Comparison of ENCODE assay signal across 17 mouse cellular contexts in genomic region chr6:143148868-143149267, GRCm38 (mm10). TPM values are rescaled to one million over a fixed set of nuclear protein-coding genes. Genes with fewer than 3 reads are reported as not detected.
A peak's percentile ranks its signal among the peaks of the same experiment; 100 is the strongest.
DNase-seq lines count a peak whose midpoint lies in the region; ATAC-seq and TF ChIP-seq lines count a peak whose summit lies in the region.
"Had no signal": no experiment of that assay in that cellular context is flagged by ENCODE, and none has a peak within 500 bp of the region (broad histone marks: within the 10 kb centered on the region; RNA-seq: fewer than 3 reads in every experiment).

No protein-coding gene starts in this region.

- no peaks in the 10 kb centered on the region for H3K36me3 ChIP-seq in liver, postnatal 0 days (replicated peaks; ENCODE audit: insufficient read depth, low read length)
- H3K36me3 ChIP-seq in embryonic facial prominence, embryonic 10.5 days (replicated peaks), result no peaks in the 10 kb centered on the region
- H3K36me3 ChIP-seq: hindbrain, embryonic 12.5 days; lung, embryonic 15.5 days; stomach, embryonic 15.5 days had no signal

- H3K27me3 ChIP-seq in liver, postnatal 0 days (ENCODE audit: insufficient read depth, low read length), result no peaks in the 10 kb centered on the region
- H3K27me3 ChIP-seq in embryonic facial prominence, embryonic 10.5 days (replicated peaks; ENCODE audit: low read depth, poor library complexity, severe bottlenecking), result peaks cover 4% of the 10 kb centered on the region; the same call in 1 of the 2 replicates
- H3K27me3 ChIP-seq: hindbrain, embryonic 12.5 days; lung, embryonic 15.5 days; stomach, embryonic 15.5 days had no signal

- DNase-seq in adrenal gland, adult 8-10 months, result peak; percentile 38
- no peak for DNase-seq in adrenal gland, postnatal 4 days (ENCODE audit: low spot score in 2 of 2)
- peak; percentile 33 to 54 for DNase-seq in spleen, postnatal 36 days (ENCODE audit: low spot score in 2 of 2)
- no peak for DNase-seq in spleen, adult 18-20 months
- no peak for DNase-seq in liver, postnatal 0 days
- DNase-seq in right cerebral cortex, postnatal 36 days (ENCODE audit: low spot score in 2 of 2), result no peak
- no peak for DNase-seq in embryonic facial prominence, embryonic 10.5 days (ENCODE audit: low spot score)
- DNase-seq: cerebellum, adult 8-10 months; gastrocnemius, postnatal 25 days; right cerebral cortex, postnatal 25 days; thymus, postnatal 25 days had no signal

- no peak overlapping the region for H3K4me3 ChIP-seq in liver, postnatal 0 days (ENCODE audit: low read depth, low read length)
- H3K4me3 ChIP-seq in embryonic facial prominence, embryonic 10.5 days, result no peak overlapping the region
- H3K4me3 ChIP-seq: hindbrain, embryonic 12.5 days; lung, embryonic 15.5 days; stomach, embryonic 15.5 days had no signal

- H3K9ac ChIP-seq in liver, postnatal 0 days (replicated peaks), result no peak overlapping the region
- H3K9ac ChIP-seq: hindbrain, embryonic 12.5 days; lung, embryonic 15.5 days; stomach, embryonic 15.5 days had no signal

- H3K4me1 ChIP-seq in liver, postnatal 0 days (ENCODE audit: insufficient read depth), result peaks cover 25% of the 10 kb centered on the region
- H3K4me1 ChIP-seq in embryonic facial prominence, embryonic 10.5 days, result peaks cover 42% of the 10 kb centered on the region

- TF ChIP-seq CTCF in liver, postnatal 0 days (IDR thresholded peaks at IDR 0.05; ENCODE audit: low read depth), result no peak

- H3K27ac ChIP-seq in liver, postnatal 0 days (ENCODE audit: low read depth), result no peak overlapping the region
- H3K27ac ChIP-seq in embryonic facial prominence, embryonic 10.5 days (replicated peaks), result no peak overlapping the region
- H3K27ac ChIP-seq: hindbrain, embryonic 12.5 days; lung, embryonic 15.5 days; stomach, embryonic 15.5 days had no signal

- no peak for TF ChIP-seq EP300 in liver, postnatal 0 days (IDR thresholded peaks at IDR 0.05; ENCODE audit: low read depth)

- H3K4me2 ChIP-seq in liver, postnatal 0 days (ENCODE audit: low read depth, low read length), result no peak overlapping the region
- H3K4me2 ChIP-seq: hindbrain, embryonic 12.5 days; lung, embryonic 15.5 days; midbrain, embryonic 11.5 days; stomach, embryonic 15.5 days had no signal

- peak; percentile 26 for ATAC-seq in common myeloid progenitor, adult 5-6 weeks (replicated peaks; ENCODE audit: low read depth, poor library complexity, severe bottlenecking)
- ATAC-seq in liver, postnatal 0 days, result no peak
- ATAC-seq: intestine, embryonic 16.5 days had no signal

- no peaks in the 10 kb centered on the region for H3K9me3 ChIP-seq in liver, postnatal 0 days (ENCODE audit: low read length)
- H3K9me3 ChIP-seq in embryonic facial prominence, embryonic 10.5 days, result no peaks in the 10 kb centered on the region
- H3K9me3 ChIP-seq: hindbrain, embryonic 12.5 days; lung, embryonic 15.5 days; stomach, embryonic 15.5 days had no signal

RNA-seq across cellular contexts. Expression of gene Etnk1, which starts 18.2 kb away (rescaled TPM):
- total RNA-seq in adrenal gland, adult 8-10 months (2022), result 100 to 1,000 TPM; 126 to 142 (median 139) TPM
- total RNA-seq in adrenal gland, postnatal 4 days (2021), result 100 to 1,000 TPM; 102 to 108 TPM
- total RNA-seq in common myeloid progenitor, adult 5-6 weeks (2017), result 87.9 and 104 TPM in 2 replicates
- polyA plus RNA-seq in liver, postnatal 0 days (2015; fragmentation: Nextera tagmentation; extraction: Ambion mirVana), result 6.5 and 6.9 TPM in 2 replicates
- polyA plus RNA-seq in embryonic facial prominence, embryonic 10.5 days (2016; fragmentation: Nextera tagmentation; extraction: Ambion mirVana), result 22.0 and 22.8 TPM in 2 replicates

RNA-seq across cellular contexts. Expression of gene C2cd5, which starts 48.9 kb away (rescaled TPM):
- total RNA-seq in adrenal gland, adult 8-10 months (2022), result 10 to 100 TPM; 18.8 to 47.8 (median 33.3) TPM
- total RNA-seq in adrenal gland, postnatal 4 days (2021), result 10 to 100 TPM; 33.6 to 37.2 TPM
- 33.8 and 38.7 TPM in 2 replicates for total RNA-seq in common myeloid progenitor, adult 5-6 weeks (2017)
- 7.2 and 7.9 TPM in 2 replicates for polyA plus RNA-seq in liver, postnatal 0 days (2015; fragmentation: Nextera tagmentation; extraction: Ambion mirVana)
- polyA plus RNA-seq in embryonic facial prominence, embryonic 10.5 days (2016; fragmentation: Nextera tagmentation; extraction: Ambion mirVana), result 31.3 and 34.9 TPM in 2 replicates

Comparison
In these comparisons a context has a peak if more than half of its experiments do, and no peak if none do; other contexts are left out.
1. DNase-seq: peak in adrenal gland, adult 8-10 months (single experiment) and spleen, postnatal 36 days (2 of 2); none in adrenal gland, postnatal 4 days (0 of 2), spleen, adult 18-20 months (0 of 2), liver, postnatal 0 days (single experiment), right cerebral cortex, postnatal 36 days (0 of 2) and embryonic facial prominence, embryonic 10.5 days (single experiment).